ENCODE assay signal across 17 mouse cellular contexts in the genomic region with DNA sequence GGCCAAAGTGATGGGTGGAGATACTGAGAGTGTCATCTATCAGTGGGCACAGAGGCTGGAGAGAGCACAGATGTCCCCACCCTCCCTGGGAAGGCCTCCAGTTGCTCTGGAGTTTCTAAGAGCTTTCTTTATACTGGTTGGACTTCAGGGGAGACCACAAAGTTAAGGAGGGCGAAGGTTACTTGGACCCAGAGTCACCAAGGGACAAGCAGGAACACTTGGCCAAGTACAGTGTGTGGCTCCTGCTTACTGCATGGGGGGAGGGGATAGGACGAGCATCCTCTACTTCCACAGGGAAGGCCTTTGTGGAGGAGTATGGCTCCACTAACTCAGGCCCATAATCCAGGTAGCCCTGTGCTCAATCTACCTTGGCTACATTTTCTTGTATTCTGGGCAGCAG. TPM values are rescaled to one million over a fixed set of nuclear protein-coding genes. Genes with fewer than 3 reads are reported as not detected.
DNase-seq lines count a peak whose midpoint lies in the region; TF ChIP-seq lines count a peak whose summit lies in the region.
"Had no signal": no experiment of that assay in that cellular context is flagged by ENCODE, and none has a peak within 500 bp of the region (broad histone marks: within the 10 kb centered on the region; RNA-seq: fewer than 3 reads in every experiment).

No protein-coding gene starts in this region.

- H3K4me3 ChIP-seq in kidney, adult 2 months (ENCODE audit: insufficient read depth, low read depth, low read length), result no peak overlapping the region
- no peak overlapping the region for H3K4me3 ChIP-seq in embryonic facial prominence, embryonic 10.5 days
- no peak overlapping the region for H3K4me3 ChIP-seq in gastrocnemius, adult 2 months
- H3K4me3 ChIP-seq: forebrain, embryonic 13.5 days; heart, embryonic 13.5 days had no signal

- no peaks in the 10 kb centered on the region for H3K9me3 ChIP-seq in embryonic facial prominence, embryonic 10.5 days
- H3K9me3 ChIP-seq: forebrain, embryonic 13.5 days; heart, embryonic 13.5 days had no signal

- no peak for TF ChIP-seq POLR2A in kidney, adult 2 months (IDR thresholded peaks at IDR 0.05; ENCODE audit: low read depth, low read length)

- H3K4me1 ChIP-seq in kidney, adult 2 months (ENCODE audit: control insufficient read depth, insufficient read depth, low read length), result no peaks in the 10 kb centered on the region
- peaks cover 25% of the 10 kb centered on the region for H3K4me1 ChIP-seq in embryonic facial prominence, embryonic 10.5 days
- H3K4me1 ChIP-seq: forebrain, embryonic 13.5 days had no signal

- no peaks in the 10 kb centered on the region for H3K36me3 ChIP-seq in kidney, adult 2 months (ENCODE audit: control insufficient read depth, insufficient read depth, low read length)
- no peaks in the 10 kb centered on the region for H3K36me3 ChIP-seq in embryonic facial prominence, embryonic 10.5 days (replicated peaks)
- H3K36me3 ChIP-seq: heart, embryonic 13.5 days had no signal

- TF ChIP-seq CTCF in kidney, adult 2 months (conservative IDR thresholded peaks at IDR 0.05; ENCODE audit: insufficient read depth, insufficient read length, low read depth, low read length), result no peak
- TF ChIP-seq CTCF in gastrocnemius, adult 2 months (IDR thresholded peaks at IDR 0.05), result no peak

- DNase-seq in kidney, adult 2 months, result peak; percentile 53
- DNase-seq in kidney, postnatal 4 days, result no peak
- DNase-seq in kidney, postnatal 36 days, result peak; percentile 34 to 42
- no peak for DNase-seq in kidney, adult 8-10 months
- no peak for DNase-seq in embryonic facial prominence, embryonic 10.5 days (ENCODE audit: low spot score)
- no peak for DNase-seq in gastrocnemius, adult 2 months
- DNase-seq in heart, postnatal 4 days, result no peak
- DNase-seq: adrenal gland, postnatal 25 days; cerebellum, adult 18-20 months; cerebellum, adult 9-11 months; cerebellum, postnatal 36 days; forebrain, postnatal 0 days; gastrocnemius, postnatal 25 days; heart, postnatal 36 days had no signal

- no peak overlapping the region for H3K27ac ChIP-seq in kidney, adult 2 months (ENCODE audit: insufficient read depth, low read depth, low read length)
- peak overlapping the region; percentile 49; the same call in 1 of the 2 replicates for H3K27ac ChIP-seq in embryonic facial prominence, embryonic 10.5 days (replicated peaks)
- H3K27ac ChIP-seq in gastrocnemius, adult 2 months, result no peak overlapping the region
- H3K27ac ChIP-seq: forebrain, embryonic 13.5 days; heart, embryonic 13.5 days; hindbrain, embryonic 14.5 days had no signal

- 72% methylated on average over 2 of the region's 2 CpGs for WGBS in kidney, adult 2 months
- WGBS in embryonic facial prominence, embryonic 10.5 days, result 64% methylated on average over 2 of the region's 2 CpGs

- H3K27me3 ChIP-seq in kidney, adult 2 months (replicated peaks; ENCODE audit: control insufficient read depth, insufficient read depth, low read length), result no peaks in the 10 kb centered on the region
- H3K27me3 ChIP-seq in embryonic facial prominence, embryonic 10.5 days (replicated peaks; ENCODE audit: low read depth, poor library complexity, severe bottlenecking), result peaks cover 17% of the 10 kb centered on the region
- H3K27me3 ChIP-seq: heart, embryonic 13.5 days had no signal

- intact Hi-C loops in gastrocnemius, adult 2 months (cut with DNase I), result no loop called here

RNA-seq across cellular contexts. Expression of a gene that starts 42.8 kb away (rescaled TPM):
- polyA plus RNA-seq in kidney, adult 2 months (2012; rRNA removed), result 94.8 and 107 TPM in 2 replicates
- polyA plus RNA-seq in embryonic facial prominence, embryonic 10.5 days (2016; fragmentation: Nextera tagmentation; extraction: Ambion mirVana), result 8.8 and 9.3 TPM in 2 replicates
- total RNA-seq in gastrocnemius, adult 2 months (2021), result 100 to 1,000 TPM; 118 to 120 TPM
- total RNA-seq in heart, postnatal 4 days (2021), result 10 to 100 TPM; 39.0 to 43.2 TPM

Comparison
In these comparisons a context has a peak if more than half of its experiments do, and no peak if none do; other contexts are left out.
1. DNase-seq: peak in kidney, adult 2 months (single experiment) and kidney, postnatal 36 days (2 of 2); none in kidney, postnatal 4 days (0 of 2), kidney, adult 8-10 months (0 of 2), embryonic facial prominence, embryonic 10.5 days (single experiment), gastrocnemius, adult 2 months (single experiment) and heart, postnatal 4 days (single experiment).